Mouse (Mus musculus) olfactory bulb, adult 2 months (tissue): ENCODE results near the gene Gm38431.

Experiments
- CTCF ChIP-seq: fragments of 200-500 bp; IDR thresholded peaks from 2 replicates; pipeline ENCODE4 v1.5.1; 2012; ENCODE audit warnings: low read depth, mild to moderate bottlenecking, low read length, moderate library complexity; ENCODE audit not compliant: insufficient read depth
- POLR2A ChIP-seq: fragments of 200-500 bp; IDR thresholded peaks from 2 replicates; pipeline ENCODE4 v1.6.1; 2012; ENCODE audit warnings: mild to moderate bottlenecking, low read depth, low read length, moderate library complexity; ENCODE audit not compliant: insufficient read depth

DNA sequence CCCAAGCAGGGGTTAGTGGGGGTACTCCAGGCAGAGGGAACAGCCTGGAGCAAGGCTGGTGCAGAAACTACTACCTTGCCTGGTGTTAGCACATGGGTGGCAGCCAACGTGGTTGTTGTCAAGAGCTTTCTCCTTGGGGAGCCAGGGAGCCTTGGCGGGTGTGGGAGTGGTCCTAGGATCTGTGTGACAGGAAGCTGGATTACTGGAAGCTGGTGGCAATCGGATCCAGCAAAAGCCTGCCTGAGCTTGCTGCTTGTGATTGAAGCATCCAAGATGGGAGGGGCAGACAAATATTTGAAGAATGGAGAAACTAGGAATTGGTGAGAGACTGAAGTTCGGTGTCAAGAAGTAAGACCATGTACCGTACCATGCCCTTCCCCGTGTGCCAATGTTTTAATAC is 69.5 kb downstream of the Gm38431 start:
- no peak for TF ChIP-seq POLR2A
- no peak for TF ChIP-seq CTCF
